Mouse (Mus musculus): ENCODE measurements at regions not wholly inside any gene's neighbourhood (a gene's known extent, or its start where the extent isn't known, plus 50 kb on each side); places are given as distances from the start of the nearest gene placed in this dataset.

DNA sequence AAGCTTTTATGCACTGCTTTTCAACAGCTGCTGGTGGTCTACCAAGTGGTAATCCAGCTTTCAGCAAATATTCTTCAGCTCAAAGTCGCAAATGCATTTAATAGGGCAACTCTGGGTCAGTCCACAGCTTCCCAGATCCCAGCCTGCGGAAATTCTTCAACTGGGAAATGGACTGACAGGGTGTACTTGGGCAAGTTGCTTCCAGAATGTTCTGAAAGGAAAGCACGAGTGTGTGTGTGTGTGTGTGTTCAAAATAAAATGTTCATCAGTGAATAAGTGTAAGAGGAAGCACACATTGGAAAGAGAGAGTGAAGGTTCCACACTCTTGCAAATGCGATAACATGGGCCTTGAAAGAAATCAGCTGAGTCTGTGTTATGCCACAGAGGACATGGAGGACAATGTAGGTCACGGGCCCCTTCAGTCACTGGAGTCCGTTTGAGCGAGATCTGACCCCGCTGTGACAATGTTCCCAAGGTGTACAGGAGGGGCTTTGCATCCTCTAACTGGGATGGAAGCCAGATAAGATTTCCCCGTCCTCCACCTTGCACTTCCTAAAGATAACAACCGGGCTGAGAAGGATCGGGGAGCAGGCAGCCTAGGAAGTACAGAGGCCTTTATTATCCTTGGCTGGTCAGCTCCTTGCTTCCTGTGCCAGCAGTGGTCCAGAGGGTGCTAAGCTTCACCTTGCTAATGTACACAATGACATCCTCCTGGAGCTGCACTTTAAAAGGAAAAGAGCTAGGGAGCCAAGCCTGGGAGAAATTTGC lies 187.2 kb upstream of the Irx3 start:
- H3K4me3 ChIP-seq, result no peak overlapping the region
- 42% methylated on average over 11 of the region's 11 CpGs for WGBS (ENCODE audit: insufficient replicate concordance)
- H3K27me3 ChIP-seq (replicated peaks), result peaks cover 58% of the 10 kb centered on the region
- H3K36me3 ChIP-seq, result no peaks in the 10 kb centered on the region
- ATAC-seq, result no peak
- H3K4me1 ChIP-seq, result no peaks in the 10 kb centered on the region
- no peak overlapping the region for H3K9ac ChIP-seq
- H3K27ac ChIP-seq, result no peak overlapping the region
- no peak overlapping the region for H3K4me2 ChIP-seq
- no peaks in the 10 kb centered on the region for H3K9me3 ChIP-seq (replicated peaks)

DNA sequence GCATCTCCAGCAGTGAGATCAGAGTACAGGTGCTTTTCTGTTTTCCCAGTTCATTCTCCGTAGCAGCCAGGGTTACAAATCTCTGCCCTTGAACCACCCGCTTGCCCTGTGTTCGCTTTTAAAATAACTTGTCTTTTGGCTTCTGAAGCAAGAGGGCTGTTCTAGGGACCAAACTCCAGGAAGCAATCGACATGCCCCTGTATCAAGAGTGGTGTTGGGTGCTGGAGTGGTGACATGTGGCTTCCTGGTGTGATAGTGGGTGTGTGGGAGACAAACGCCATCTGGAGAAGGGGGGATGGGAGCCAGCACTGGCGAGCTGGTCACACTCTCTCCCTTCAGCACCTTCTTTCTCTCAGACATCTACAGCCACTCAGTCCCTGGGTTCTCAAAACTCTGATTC lies 186.0 kb upstream of the Irx3 start:
- Histone ChIP-seq H3K9ac (no peak overlapping the region), H3K9me3 (replicated peaks) (no peaks in the 10 kb centered on the region), H3K36me3 (no peaks in the 10 kb centered on the region), H3K4me2 (no peak overlapping the region), H3K27me3 (replicated peaks) (peaks cover 46% of the 10 kb centered on the region), H3K4me1 (no peaks in the 10 kb centered on the region), H3K4me3 (no peak overlapping the region), H3K27ac (no peak overlapping the region)
- 33% methylated on average over 6 of the region's 6 CpGs for WGBS (ENCODE audit: insufficient replicate concordance)
- ATAC-seq, result no peak

- Histone ChIP-seq H3K4me1 (no peaks in the 10 kb centered on the region), H3K27ac (no peak overlapping the region), H3K4me3 (no peak overlapping the region), H3K36me3 (no peaks in the 10 kb centered on the region), H3K9me3 (replicated peaks) (no peaks in the 10 kb centered on the region), H3K9ac (no peak overlapping the region), H3K4me2 (no peak overlapping the region), H3K27me3 (replicated peaks) (0 out of 2 replicates have a peak, but pooled peaks cover 4% of the 10 kb centered on the region)
- no peak for ATAC-seq
- WGBS (ENCODE audit: insufficient replicate concordance), result 46% methylated on average over 2 of the region's 2 CpGs
Measured at GRCm38 (mm10) chr8:91983171-91983570, 181.3 kb upstream of the Irx3 start.

DNA sequence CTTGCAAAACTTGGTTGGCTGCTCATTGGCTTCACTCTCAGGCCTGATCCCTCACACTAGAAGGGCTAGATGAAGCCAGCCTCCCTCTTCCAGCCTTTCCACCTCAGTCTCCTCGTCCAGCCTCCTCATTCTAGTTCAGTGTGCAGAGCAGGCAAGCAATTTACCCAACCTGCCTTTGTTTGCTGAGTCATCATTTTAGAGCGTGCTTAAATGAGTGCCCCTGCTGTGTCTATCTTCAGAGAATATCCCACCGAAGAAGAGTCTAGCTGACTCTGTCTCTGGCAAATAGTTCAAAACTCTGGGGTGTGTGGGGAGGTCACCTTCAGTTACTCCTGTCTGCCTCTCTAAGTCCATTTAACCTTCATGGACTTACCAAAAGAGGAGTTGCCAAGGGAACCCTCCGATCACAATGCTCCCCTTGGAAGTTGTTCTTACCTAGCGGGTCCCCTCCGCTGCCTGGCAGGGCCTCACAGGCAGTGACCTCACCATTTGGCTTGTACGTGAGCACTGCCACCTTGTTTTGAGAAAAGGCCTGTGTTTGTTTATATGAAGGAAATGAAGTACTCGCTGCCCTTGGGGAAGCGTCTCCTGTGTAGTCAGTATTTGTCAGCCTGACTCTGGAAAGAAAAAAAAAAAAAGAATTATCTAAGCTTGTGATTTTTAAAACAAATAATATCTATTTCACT lies 175.2 kb upstream of the Irx3 start:
- H3K9ac ChIP-seq, result no peak overlapping the region
- 63% methylated on average over 9 of the region's 9 CpGs for WGBS (ENCODE audit: insufficient replicate concordance)
- no peak overlapping the region for H3K4me3 ChIP-seq
- ATAC-seq, result no peak
- H3K9me3 ChIP-seq (replicated peaks), result no peaks in the 10 kb centered on the region
- H3K4me2 ChIP-seq, result no peak overlapping the region
- H3K27ac ChIP-seq, result no peak overlapping the region
- no peaks in the 10 kb centered on the region for H3K4me1 ChIP-seq
- H3K27me3 ChIP-seq (replicated peaks), result peaks cover 21% of the 10 kb centered on the region; the same call in 1 of the 2 replicates
- no peaks in the 10 kb centered on the region for H3K36me3 ChIP-seq

DNA sequence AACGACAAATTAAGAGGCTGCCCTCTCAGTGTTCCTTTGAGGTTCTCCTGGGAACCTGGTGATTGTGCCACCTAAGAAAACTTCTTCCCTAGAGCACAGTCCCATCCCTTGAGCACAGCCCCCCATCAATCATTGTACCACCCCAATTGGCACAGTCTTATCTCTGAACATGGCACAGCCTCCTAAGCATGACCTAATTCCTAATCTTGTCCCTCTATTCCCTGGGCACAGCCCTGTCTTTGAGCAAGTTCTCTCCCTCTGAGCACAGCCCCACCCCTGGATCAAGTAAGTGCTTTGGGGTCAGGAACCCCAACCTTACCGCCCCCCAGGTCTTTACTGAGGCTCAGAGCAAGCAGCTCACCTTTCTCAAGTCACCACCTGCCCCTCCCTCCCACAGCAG lies 173.6 kb upstream of the Irx3 start:
- ATAC-seq, result no peak
- 53% methylated on average over 2 of the region's 2 CpGs for WGBS (ENCODE audit: insufficient replicate concordance)
- Histone ChIP-seq H3K4me1 (no peaks in the 10 kb centered on the region), H3K36me3 (no peaks in the 10 kb centered on the region), H3K4me3 (no peak overlapping the region), H3K4me2 (no peak overlapping the region), H3K27me3 (replicated peaks) (peaks cover 25% of the 10 kb centered on the region), H3K9ac (no peak overlapping the region), H3K27ac (no peak overlapping the region), H3K9me3 (replicated peaks) (no peaks in the 10 kb centered on the region)

GRCm38 (mm10) chr8:91974636-91975035 lies 172.8 kb upstream of the Irx3 start:
- H3K9me3 ChIP-seq (replicated peaks), result no peaks in the 10 kb centered on the region
- no peaks in the 10 kb centered on the region for H3K4me1 ChIP-seq
- peaks cover 29% of the 10 kb centered on the region for H3K27me3 ChIP-seq (replicated peaks)
- H3K4me3 ChIP-seq, result no peak overlapping the region
- H3K27ac ChIP-seq, result no peak overlapping the region
- no peak overlapping the region for H3K4me2 ChIP-seq
- WGBS (ENCODE audit: insufficient replicate concordance), result 85% methylated on average over 3 of the region's 3 CpGs
- ATAC-seq, result no peak
- H3K36me3 ChIP-seq, result no peaks in the 10 kb centered on the region
- H3K9ac ChIP-seq, result no peak overlapping the region

DNA sequence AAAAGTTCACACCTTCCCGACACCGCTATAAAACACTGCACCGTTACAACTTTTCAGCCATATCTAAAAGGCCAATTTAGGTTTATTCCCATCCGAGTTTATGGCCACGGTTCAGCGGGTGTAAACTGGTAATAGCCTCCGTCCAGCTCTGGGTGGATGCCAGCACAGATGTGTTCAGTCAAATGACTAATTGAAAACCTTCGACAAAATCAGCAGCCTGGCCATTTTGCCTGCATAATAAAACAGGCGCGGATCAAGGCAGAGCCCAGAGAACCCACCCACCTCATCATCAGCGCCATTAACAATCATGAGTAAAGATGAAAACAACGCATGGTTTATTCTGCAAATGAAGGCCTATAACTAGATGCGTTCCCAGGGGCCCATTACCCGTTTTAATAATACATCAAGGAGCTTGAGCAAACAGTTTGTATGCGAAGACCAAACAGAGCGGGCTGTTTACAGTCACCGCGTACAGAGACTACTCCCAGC lies 172.1 kb upstream of the Irx3 start:
- WGBS (ENCODE audit: insufficient replicate concordance), result 70% methylated on average over 18 of the region's 18 CpGs
- H3K36me3 ChIP-seq, result no peaks in the 10 kb centered on the region
- no peak overlapping the region for H3K9ac ChIP-seq
- peaks cover 36% of the 10 kb centered on the region for H3K27me3 ChIP-seq (replicated peaks)
- no peak overlapping the region for H3K4me2 ChIP-seq
- no peak overlapping the region for H3K4me3 ChIP-seq
- no peak overlapping the region for H3K27ac ChIP-seq
- no peak for ATAC-seq
- no peaks in the 10 kb centered on the region for H3K9me3 ChIP-seq (replicated peaks)
- H3K4me1 ChIP-seq, result no peaks in the 10 kb centered on the region

GRCm38 (mm10) chr8:91967407-91967806 lies 165.5 kb upstream of the Irx3 start:
- Histone ChIP-seq H3K4me2 (peak overlapping the region; percentile 38), H3K4me3 (no peak overlapping the region), H3K4me1 (no peaks in the 10 kb centered on the region; the same call in 1 of the 2 replicates), H3K27me3 (replicated peaks) (peaks cover 48% of the 10 kb centered on the region), H3K9me3 (replicated peaks) (no peaks in the 10 kb centered on the region), H3K9ac (no peak overlapping the region), H3K27ac (no peak overlapping the region), H3K36me3 (no peaks in the 10 kb centered on the region)
- 52% methylated on average over 16 of the region's 16 CpGs for WGBS (ENCODE audit: insufficient replicate concordance)
- no peak for ATAC-seq

- H3K9ac ChIP-seq, result no peak overlapping the region
- WGBS (ENCODE audit: insufficient replicate concordance), result 25% methylated on average over 19 of the region's 19 CpGs
Measured at GRCm38 (mm10) chr8:91966891-91967370, 165.1 kb upstream of the Irx3 start.

GRCm38 (mm10) chr8:91961696-91962095 lies 159.8 kb upstream of the Irx3 start:
- H3K36me3 ChIP-seq, result no peaks in the 10 kb centered on the region
- H3K27me3 ChIP-seq (replicated peaks), result peaks cover 10% of the 10 kb centered on the region
- no peak overlapping the region for H3K4me2 ChIP-seq
- 67% methylated on average over 5 of the region's 5 CpGs for WGBS (ENCODE audit: insufficient replicate concordance)
- no peak overlapping the region for H3K4me3 ChIP-seq
- no peaks in the 10 kb centered on the region for H3K4me1 ChIP-seq
- ATAC-seq, result no peak
- H3K9me3 ChIP-seq (replicated peaks), result no peaks in the 10 kb centered on the region
- H3K27ac ChIP-seq, result no peak overlapping the region
- no peak overlapping the region for H3K9ac ChIP-seq

More at GRCm38 (mm10) chr8:91966891-91967370, 165.1 kb upstream of the Irx3 start:
- no peaks in the 10 kb centered on the region for H3K36me3 ChIP-seq
- H3K4me1 ChIP-seq, result no peaks in the 10 kb centered on the region; the same call in 1 of the 2 replicates
- H3K4me3 ChIP-seq, result no peak overlapping the region
- peak overlapping the region; percentile 38 for H3K4me2 ChIP-seq
- H3K27ac ChIP-seq, result no peak overlapping the region
- H3K9me3 ChIP-seq (replicated peaks), result no peaks in the 10 kb centered on the region
- no peak for ATAC-seq
- peaks cover 48% of the 10 kb centered on the region for H3K27me3 ChIP-seq (replicated peaks)

DNA sequence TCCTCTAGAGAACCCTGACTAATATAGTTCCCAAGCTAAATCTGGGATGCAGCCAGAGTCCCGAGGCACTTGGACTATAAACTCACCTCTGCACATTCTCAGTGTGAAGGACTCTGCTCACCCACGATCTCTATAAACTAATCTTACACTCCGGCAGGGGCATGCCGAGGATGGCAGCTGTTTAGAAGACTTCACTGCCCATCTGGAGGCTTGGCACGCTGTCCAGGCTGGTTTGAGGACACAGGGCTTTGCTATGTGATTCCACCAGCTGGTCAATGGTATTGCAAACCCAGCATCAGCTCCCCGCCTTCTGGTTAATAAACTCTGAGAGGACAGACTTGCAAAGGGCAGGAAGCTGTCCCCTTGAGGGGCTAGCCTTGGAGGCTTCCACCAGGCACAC lies 153.3 kb upstream of the Irx3 start:
- Histone ChIP-seq H3K27me3 (replicated peaks) (0 out of 2 replicates have a peak, but pooled peaks cover 6% of the 10 kb centered on the region), H3K27ac (no peak overlapping the region), H3K36me3 (no peaks in the 10 kb centered on the region), H3K4me3 (no peak overlapping the region), H3K9ac (no peak overlapping the region), H3K4me1 (no peaks in the 10 kb centered on the region), H3K9me3 (replicated peaks) (no peaks in the 10 kb centered on the region), H3K4me2 (no peak overlapping the region)
- ATAC-seq, result no peak
- 63% methylated on average over 6 of the region's 6 CpGs for WGBS (ENCODE audit: insufficient replicate concordance)

DNA sequence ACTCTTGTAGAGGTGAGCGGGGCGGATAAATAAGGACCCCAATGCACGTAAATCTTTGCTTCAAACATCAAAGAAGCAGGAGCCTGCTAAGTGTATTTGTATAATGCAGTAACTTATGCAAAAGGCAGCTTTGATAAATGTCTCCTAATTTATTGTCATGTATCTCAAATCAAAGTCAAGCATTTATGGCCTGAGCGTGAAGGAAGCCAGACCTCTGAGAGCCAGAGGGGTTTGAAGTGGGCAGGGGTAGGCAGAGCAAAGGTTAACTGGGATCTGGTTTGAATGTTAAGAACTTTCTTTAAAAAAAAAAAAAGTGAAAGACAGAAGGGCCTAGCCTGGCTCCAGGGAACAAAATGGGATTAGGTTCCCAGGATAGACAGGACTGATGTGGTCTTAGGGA lies 151.1 kb upstream of the Irx3 start:
- Histone ChIP-seq H3K27ac (no peak overlapping the region), H3K9ac (no peak overlapping the region), H3K4me1 (no peaks in the 10 kb centered on the region), H3K4me3 (no peak overlapping the region), H3K4me2 (no peak overlapping the region), H3K9me3 (replicated peaks) (no peaks in the 10 kb centered on the region), H3K27me3 (replicated peaks) (0 out of 2 replicates have a peak, but pooled peaks cover 6% of the 10 kb centered on the region), H3K36me3 (no peaks in the 10 kb centered on the region)
- no peak for ATAC-seq
- 74% methylated on average over 4 of the region's 4 CpGs for WGBS (ENCODE audit: insufficient replicate concordance)

Data from liver, embryonic 12.5 days (tissue).